Mouse (Mus musculus): ENCODE results near the gene Sh3bgrl.
"Not testable (repeated sequence)": the region's sequence is repeated elsewhere in the genome, so short reads cannot be mapped to it uniquely, and the experiment has no call there.

The Sh3bgrl gene

DNA sequence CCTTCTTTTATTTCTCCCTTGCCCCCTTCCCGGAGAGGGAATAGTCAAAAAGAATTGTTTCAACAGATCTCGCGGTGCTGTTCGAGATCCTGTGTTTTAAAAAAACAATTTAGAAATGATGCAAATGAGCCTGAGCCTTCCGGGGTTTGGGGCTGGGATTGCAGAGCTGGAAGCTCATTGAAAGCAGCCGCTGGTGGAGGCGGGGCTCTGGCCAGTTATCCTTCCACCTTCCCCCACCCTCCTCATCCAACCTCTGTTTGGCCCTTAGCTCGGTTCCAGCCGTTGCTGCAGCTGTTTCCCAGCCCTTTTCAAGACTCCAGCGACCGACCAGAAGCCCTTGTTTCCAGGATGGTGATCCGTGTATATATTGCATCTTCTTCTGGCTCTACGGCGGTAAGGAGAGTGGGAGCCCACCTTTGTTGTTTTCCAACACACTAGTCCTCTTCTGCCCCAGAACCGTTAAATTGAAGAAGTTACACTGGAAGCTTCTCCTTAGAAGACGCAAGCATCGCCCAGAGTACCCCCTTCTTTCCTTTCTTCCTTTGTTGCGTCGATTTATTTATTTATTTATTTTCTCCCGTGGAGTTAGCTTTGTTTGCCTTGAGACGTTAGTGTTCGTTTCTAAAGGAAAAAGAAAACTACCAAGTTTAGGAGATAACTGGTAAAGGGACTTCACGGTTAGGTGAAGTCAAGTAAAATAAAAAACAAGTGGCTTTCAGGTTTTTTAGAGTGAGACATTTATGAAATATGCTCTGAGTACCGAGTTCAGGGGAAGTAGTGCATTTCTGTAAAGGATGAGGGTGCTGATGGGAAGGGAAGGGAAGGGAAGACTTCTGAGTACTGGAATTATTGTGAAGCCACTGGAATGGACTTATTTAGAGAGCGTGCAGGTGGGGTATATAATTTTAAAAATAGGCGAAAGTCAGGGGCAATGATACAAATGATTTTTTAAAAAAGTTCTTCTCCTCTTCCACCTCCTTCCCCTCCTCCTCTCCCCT lies at the start of gene Sh3bgrl:
Sh3bgrl (plus strand) TSS at position 121 of the 998 bp plus-strand sequence.
- DNase-seq (ENCODE audit: low spot score in 2 of 2): peak; percentile 48 to 69

DNA sequence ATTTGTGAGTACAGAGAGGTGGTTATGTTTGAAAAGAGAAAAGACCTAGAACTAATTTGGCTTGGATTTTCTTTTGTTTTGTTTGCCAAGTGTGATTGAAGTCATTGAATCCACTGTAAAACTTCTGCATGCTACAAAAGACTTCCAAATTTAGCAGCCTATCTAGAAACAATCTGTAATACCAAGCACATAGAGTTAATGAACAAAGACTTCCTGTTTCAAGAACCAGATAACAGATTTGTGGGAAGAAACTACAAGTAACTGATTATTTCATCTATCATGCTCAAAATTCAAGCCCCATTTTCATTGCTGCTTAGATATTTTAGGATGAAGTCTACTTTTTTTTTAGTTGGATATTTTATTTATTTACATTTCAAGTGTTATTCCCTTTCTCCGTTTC lies 47.4 kb upstream of the Sh3bgrl start:
- DNase-seq (ENCODE audit: low spot score in 2 of 2): no peak

GRCm38 (mm10) chrX:109071719-109072118 lies 23.4 kb upstream of the Sh3bgrl start:
- no peak for DNase-seq (ENCODE audit: low spot score in 2 of 2)

- no peak for DNase-seq (ENCODE audit: low spot score in 2 of 2)
Measured at GRCm38 (mm10) chrX:109075716-109076115, 19.4 kb upstream of the Sh3bgrl start.

DNA sequence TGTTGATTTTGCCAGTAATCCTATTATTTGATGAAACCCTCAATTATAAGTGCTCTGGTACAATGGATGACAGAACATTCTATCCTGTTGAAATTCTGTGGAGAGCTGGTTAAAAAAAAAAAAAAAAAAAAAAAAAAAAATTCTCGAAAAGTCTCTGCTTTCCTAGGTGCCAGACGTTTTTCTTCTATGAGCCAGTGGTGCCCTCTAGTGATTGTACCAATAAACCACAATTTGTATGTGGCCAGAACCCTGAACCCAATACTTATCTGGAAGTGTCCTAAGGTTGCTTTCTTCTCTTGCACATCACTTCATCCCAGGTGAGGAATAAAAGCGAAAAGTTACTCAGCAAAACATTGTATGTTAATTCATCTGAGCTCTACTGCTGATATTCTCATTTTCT lies 18.8 kb upstream of the Sh3bgrl start:
- no peak for DNase-seq (ENCODE audit: low spot score in 2 of 2)

DNA sequence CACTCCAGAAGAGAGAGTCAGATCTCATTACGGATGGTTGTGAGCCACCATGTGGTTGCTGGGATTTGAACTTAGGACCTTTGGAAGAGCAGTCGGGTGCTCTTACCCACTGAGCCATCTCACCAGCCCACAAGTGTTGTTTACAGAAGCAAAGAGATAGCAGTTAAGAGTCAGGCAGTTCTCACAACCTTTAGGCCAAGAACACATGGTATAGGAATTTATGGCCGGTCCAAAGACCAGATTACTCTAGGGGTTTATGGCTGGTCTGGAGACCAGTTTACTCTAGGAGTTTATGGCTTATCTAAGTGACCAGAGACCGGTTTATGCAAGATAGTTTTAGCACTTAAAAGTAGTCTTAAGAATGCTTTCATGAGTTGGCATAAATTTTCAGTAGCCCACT lies 15.8 kb upstream of the Sh3bgrl start:
- not testable (repeated sequence) for DNase-seq (ENCODE audit: low spot score in 2 of 2)

GRCm38 (mm10) chrX:109087073-109087472 lies 8.1 kb upstream of the Sh3bgrl start:
- DNase-seq (ENCODE audit: low spot score in 2 of 2): no peak

- DNase-seq (ENCODE audit: low spot score in 2 of 2): no peak
Measured at GRCm38 (mm10) chrX:109094800-109095199, 365 bp upstream of the Sh3bgrl start.

DNA sequence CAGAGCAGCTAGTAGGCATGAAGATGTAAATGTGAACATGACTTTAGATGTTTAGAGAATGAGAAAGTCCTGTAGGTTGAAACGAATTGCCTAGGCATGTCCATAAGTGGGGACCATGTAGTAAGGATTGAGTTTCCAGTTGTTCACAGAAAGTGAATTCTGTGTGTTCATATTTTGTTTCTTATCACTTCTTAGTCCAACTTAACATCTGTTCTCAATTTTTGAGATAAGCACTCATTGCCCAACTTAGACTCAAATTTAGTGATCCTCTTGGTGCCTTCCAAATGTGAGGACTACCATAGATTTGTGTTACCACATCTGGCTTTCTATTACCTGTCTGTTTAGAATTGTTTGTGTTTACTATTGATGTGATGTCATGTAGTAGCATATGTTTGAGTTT lies 3.3 kb downstream of the Sh3bgrl start:
- DNase-seq (ENCODE audit: low spot score in 2 of 2): no peak

GRCm38 (mm10) chrX:109100441-109100840 lies 5.3 kb downstream of the Sh3bgrl start:
- no peak for DNase-seq (ENCODE audit: low spot score in 2 of 2)

DNA sequence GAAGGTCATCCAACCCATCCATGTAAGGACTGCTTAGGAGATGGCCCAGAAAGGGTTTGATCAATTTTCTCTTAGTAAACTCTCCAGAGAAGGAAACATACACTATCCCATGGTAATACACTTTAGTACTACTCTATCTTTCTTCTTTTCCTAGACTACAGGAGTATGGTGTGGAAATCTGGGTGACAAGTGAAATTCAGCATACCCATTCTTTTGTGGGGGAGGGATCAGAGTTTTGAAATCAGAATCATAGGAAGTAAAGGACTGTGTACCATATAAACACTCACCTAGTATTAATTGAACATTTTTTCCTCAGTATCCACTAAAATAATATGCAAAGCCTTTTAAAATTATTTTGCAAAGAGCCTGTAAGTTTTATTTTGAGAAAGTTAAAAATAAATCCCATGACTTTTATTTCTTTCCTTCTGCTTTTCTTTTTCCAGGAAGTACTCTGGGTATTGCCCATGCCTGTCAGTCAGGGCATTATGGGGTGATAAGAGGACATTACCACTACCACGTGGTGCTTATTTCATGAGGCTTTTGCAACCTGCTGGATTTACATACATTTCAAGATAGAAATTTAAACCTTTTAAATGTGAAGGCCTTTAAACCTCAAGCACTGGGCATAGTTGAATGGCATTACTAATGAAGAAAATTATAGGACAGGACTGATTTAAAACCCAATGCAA lies 13.1 kb downstream of the Sh3bgrl start:
- no peak for DNase-seq (ENCODE audit: low spot score in 2 of 2)

GRCm38 (mm10) chrX:109112885-109113284 lies 17.7 kb downstream of the Sh3bgrl start:
- DNase-seq (ENCODE audit: low spot score in 2 of 2): no peak

DNA sequence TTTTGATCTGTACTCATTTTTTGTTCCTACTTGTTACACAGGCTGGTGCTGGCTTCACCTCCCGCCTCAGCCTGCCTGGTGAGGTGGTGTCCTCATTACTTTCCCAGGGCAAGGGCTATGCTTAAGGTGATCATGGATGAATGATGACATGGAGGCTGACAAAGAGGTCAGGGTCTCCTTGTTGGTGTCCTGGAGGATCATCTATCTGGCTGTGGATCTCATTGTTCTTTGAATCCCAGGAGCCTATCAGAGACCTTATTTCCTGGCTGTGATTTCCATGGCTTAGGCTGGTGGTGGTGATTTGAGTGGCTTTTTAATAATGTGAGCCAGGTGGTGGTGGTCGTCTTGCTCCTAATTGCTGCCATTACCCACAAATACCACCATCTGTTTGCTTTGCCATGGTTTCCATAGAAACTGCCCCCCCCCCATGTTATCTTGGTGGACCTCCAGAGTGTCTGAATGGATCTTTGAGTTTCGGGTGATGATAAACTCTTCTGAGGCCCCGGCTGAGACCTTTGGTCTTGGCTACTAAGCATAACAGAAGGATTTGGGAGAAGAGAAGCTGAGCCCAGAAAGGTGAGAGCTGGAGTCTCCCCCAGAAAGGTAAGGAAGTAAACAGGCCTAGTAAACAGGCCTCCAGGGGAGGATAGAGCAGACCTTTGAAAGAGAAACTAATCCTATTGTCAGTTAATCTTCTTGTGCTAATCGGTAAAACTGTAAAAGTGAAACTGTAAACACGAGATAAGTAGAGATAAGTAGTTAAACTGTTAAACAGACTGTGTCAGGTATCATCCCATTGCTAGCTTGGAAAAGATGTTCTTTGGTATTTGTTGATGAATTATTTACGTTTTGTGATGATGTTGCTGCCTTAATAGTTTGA lies 18.5 kb downstream of the Sh3bgrl start:
- no peak for DNase-seq (ENCODE audit: low spot score in 2 of 2)

DNA sequence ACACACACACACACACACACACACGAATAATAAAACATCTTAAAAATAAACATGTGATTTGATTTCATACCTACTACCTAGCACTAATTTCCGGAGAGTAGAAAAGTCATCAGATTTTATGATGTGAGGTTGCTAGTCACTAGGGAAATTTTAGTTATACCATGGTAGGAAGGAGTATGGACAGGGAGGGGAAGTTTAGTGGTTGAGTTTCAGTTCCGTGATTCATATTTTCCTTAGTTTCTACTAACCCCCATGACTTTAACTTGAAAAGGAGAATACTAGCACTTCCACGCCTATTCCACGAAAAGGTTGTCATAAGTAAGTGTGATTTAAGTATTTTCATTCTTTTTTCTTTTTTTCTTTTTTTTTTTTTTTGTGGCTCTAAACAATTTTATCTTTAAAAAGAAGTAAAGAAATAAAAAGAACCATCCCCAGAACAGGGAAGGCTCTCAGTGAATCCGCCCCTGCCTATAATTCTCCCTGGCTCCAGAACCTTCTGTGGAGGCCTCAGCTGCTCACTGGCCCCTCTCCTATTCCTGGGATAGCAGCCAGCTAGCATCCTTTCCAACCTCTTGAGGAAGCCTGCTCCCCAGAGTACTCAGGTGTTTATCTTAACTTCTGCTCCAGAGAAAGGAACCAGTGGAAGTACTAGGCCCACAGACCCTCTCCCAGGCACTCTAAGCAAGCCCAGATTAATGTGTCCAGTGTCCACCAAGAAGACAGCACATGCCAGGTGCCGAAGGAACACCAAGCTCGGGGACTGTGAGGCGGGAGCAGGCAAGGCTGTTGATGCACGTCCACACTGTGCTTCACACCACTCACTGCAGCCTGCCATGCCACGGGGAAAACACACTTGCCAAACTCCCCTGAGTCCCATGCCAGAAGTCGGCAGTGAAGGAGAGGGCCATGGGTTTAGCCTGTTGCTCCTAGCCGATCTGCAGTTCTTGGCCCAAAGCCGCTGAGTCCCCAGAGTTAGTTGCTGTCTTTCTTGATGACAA lies 25.0 kb downstream of the Sh3bgrl start:
- DNase-seq (ENCODE audit: low spot score in 2 of 2): no peak

DNA sequence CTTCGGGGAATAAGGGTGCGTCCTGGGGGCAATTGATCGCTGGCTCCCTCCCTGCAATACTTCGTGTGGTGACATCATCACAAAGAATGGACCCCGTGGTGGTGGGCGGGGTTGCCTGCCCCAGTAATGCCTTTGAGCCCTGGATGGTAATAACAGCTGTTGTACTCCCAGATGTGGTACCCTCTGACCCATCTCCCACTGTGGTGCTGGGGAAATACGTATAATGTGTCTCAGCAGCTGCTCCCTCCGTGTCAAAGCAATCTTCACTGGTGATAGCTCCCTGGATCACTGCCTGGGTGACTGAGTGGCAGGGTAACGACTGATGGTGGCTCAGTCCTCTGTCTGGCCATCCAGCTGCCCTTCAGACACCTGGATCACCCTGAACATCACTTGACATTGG lies 26.0 kb downstream of the Sh3bgrl start:
- DNase-seq (ENCODE audit: low spot score in 2 of 2): no peak

DNA sequence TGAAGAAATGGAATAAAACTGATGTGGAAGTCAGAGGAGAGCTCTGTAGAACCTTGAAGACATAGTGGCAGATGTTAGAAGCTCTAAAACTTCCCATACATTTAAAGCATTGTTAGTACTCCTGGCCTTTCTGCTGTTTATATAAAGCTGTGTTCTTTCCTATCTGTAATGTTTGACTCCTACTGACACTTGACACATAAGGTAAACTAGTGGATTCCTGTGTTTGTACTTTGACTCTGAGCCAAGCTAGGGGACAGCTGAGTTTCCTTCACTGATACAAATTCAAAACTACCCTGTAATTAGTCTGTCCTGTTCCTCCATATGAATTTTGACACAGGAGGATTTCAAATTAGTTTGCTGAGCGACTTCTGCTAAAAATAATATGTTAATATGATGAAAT lies 27.5 kb downstream of the Sh3bgrl start:
- no peak for DNase-seq (ENCODE audit: low spot score in 2 of 2)

GRCm38 (mm10) chrX:109123762-109124161 lies 28.6 kb downstream of the Sh3bgrl start:
- no peak for DNase-seq (ENCODE audit: low spot score in 2 of 2)

- DNase-seq (ENCODE audit: low spot score in 2 of 2): no peak
Measured at GRCm38 (mm10) chrX:109126847-109127246, 31.7 kb downstream of the Sh3bgrl start.

- no peak for DNase-seq (ENCODE audit: low spot score in 2 of 2)
Measured at GRCm38 (mm10) chrX:109127551-109128088, 32.5 kb downstream of the Sh3bgrl start.

- no peak for DNase-seq (ENCODE audit: low spot score in 2 of 2)
Measured at GRCm38 (mm10) chrX:109130066-109130465, 34.9 kb downstream of the Sh3bgrl start.

Measured in spleen, postnatal 10 days (tissue).